ENCODE assay signal across 25 mouse cellular contexts in the genomic region with DNA sequence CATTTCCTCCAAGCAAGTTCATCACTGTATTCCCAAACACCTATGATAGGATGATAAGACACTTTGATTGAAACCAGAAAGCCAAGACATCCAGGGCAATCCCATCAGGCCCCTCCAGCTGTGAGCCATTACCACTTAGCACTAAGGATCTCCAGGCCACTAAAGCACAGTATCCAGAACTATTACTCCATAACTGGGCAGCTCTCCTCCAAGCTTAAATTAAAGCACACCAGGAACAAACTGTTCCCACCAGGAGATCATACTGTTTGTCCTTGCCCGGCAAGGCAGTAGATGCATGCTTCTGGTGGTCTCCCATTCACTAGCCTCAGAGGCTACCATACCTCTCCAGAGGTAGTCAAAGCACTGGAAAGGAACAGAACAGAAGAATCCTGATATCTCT.
DNase-seq lines count a peak whose midpoint lies in the region; ATAC-seq lines count a peak whose summit lies in the region.
"Had no signal": no experiment of that assay in that cellular context is flagged by ENCODE, and none has a peak within 500 bp of the region (broad histone marks: within the 10 kb centered on the region; RNA-seq: fewer than 3 reads in every experiment).

No protein-coding gene starts in this region.

- no peak overlapping the region for H3K4me3 ChIP-seq in heart, embryonic 11.5 days (ENCODE audit: low read depth, low read length)
- no peak overlapping the region for H3K4me3 ChIP-seq in limb, embryonic 10.5 days
- H3K4me3 ChIP-seq: embryonic facial prominence, embryonic 12.5 days; heart, embryonic 10.5 days; hindbrain, embryonic 10.5 days; hindbrain, embryonic 15.5 days; limb, embryonic 12.5 days; liver, embryonic 15.5 days; megakaryocyte, embryonic 14.5 days; midbrain, embryonic 13.5 days had no signal

- peak; percentile 34 to 61 for DNase-seq in heart, adult 18-20 months
- DNase-seq in lung, postnatal 25 days (ENCODE audit: low spot score): peak; percentile 27
- no peak for DNase-seq in lung, postnatal 4 days
- no peak for DNase-seq in limb, embryonic 10.5 days (ENCODE audit: low spot score)
- DNase-seq in skeletal muscle tissue, adult 2 months (ENCODE audit: low read depth, low spot score): peak; percentile 74
- DNase-seq: adrenal gland, postnatal 25 days; B cell, adult 2 months; cerebellum, adult 11-12 months; cerebellum, adult 9-11 months; embryo, embryonic 11 days; kidney, adult 11 months; layer of hippocampus, adult 9-11 months; thymus, adult 18-20 months; thymus, postnatal 36 days had no signal

- no peaks in the 10 kb centered on the region for H3K9me3 ChIP-seq in heart, embryonic 11.5 days (replicated peaks; ENCODE audit: control insufficient read depth, low read length)
- no peaks in the 10 kb centered on the region for H3K9me3 ChIP-seq in limb, embryonic 10.5 days (replicated peaks)
- H3K9me3 ChIP-seq: embryonic facial prominence, embryonic 12.5 days; heart, embryonic 10.5 days; hindbrain, embryonic 10.5 days; hindbrain, embryonic 15.5 days; limb, embryonic 12.5 days; liver, embryonic 15.5 days; midbrain, embryonic 13.5 days had no signal

- no peak overlapping the region for H3K27ac ChIP-seq in heart, embryonic 11.5 days (ENCODE audit: low read depth, low read length)
- 0 out of 2 replicates have a peak overlapping the region, but pooled peaks have one; percentile 11 for H3K27ac ChIP-seq in limb, embryonic 10.5 days
- H3K27ac ChIP-seq: embryonic facial prominence, embryonic 12.5 days; heart, embryonic 10.5 days; hindbrain, embryonic 10.5 days; hindbrain, embryonic 15.5 days; limb, embryonic 12.5 days; liver, embryonic 15.5 days; midbrain, embryonic 13.5 days had no signal

- H3K9ac ChIP-seq in heart, embryonic 11.5 days (ENCODE audit: low read depth, low read length): no peak overlapping the region
- H3K9ac ChIP-seq: embryonic facial prominence, embryonic 12.5 days; hindbrain, embryonic 15.5 days; limb, embryonic 12.5 days; liver, embryonic 15.5 days; midbrain, embryonic 13.5 days had no signal

- WGBS in heart, embryonic 11.5 days (ENCODE audit: insufficient replicate concordance): 65% methylated on average over 1 of the region's 1 CpGs
- WGBS in limb, embryonic 10.5 days: 86% methylated on average over 1 of the region's 1 CpGs

- no peak for ATAC-seq in heart, embryonic 11.5 days (replicated peaks; ENCODE audit: insufficient number of reproducible peaks, low FRiP score, low TSS enrichment)
- ATAC-seq: forebrain, embryonic 14.5 days; inflammation-experienced regulatory T-cells, adult 6 months; midbrain, embryonic 13.5 days had no signal

- no peaks in the 10 kb centered on the region for H3K27me3 ChIP-seq in heart, embryonic 11.5 days (ENCODE audit: control insufficient read depth, insufficient read depth, low read length)
- no peaks in the 10 kb centered on the region for H3K27me3 ChIP-seq in limb, embryonic 10.5 days (ENCODE audit: low read depth, poor library complexity, severe bottlenecking)
- H3K27me3 ChIP-seq: embryonic facial prominence, embryonic 12.5 days; hindbrain, embryonic 15.5 days; limb, embryonic 12.5 days; liver, embryonic 15.5 days; midbrain, embryonic 13.5 days had no signal

- H3K36me3 ChIP-seq in heart, embryonic 11.5 days (ENCODE audit: control insufficient read depth, insufficient read depth, low read length): no peaks in the 10 kb centered on the region
- no peaks in the 10 kb centered on the region for H3K36me3 ChIP-seq in limb, embryonic 10.5 days
- H3K36me3 ChIP-seq: embryonic facial prominence, embryonic 12.5 days; heart, embryonic 10.5 days; hindbrain, embryonic 10.5 days; hindbrain, embryonic 15.5 days; limb, embryonic 12.5 days; liver, embryonic 15.5 days; midbrain, embryonic 13.5 days had no signal

- H3K4me1 ChIP-seq in heart, embryonic 11.5 days (ENCODE audit: control insufficient read depth, insufficient read depth, low read length): no peaks in the 10 kb centered on the region
- H3K4me1 ChIP-seq in limb, embryonic 10.5 days: peaks cover 9% of the 10 kb centered on the region; the same call in 1 of the 2 replicates
- H3K4me1 ChIP-seq: heart, embryonic 10.5 days; hindbrain, embryonic 15.5 days; liver, embryonic 15.5 days; megakaryocyte, embryonic 14.5 days; midbrain, embryonic 13.5 days had no signal

- no peak overlapping the region for H3K4me2 ChIP-seq in heart, embryonic 11.5 days
- H3K4me2 ChIP-seq: embryonic facial prominence, embryonic 12.5 days; hindbrain, embryonic 15.5 days; limb, embryonic 12.5 days; liver, embryonic 15.5 days; midbrain, embryonic 13.5 days had no signal

Comparison
In these comparisons a context has a peak if more than half of its experiments do, and no peak if none do; other contexts are left out.
1. DNase-seq: peak in heart, adult 18-20 months (2 of 2), lung, postnatal 25 days (single experiment) and skeletal muscle tissue, adult 2 months (single experiment); none in lung, postnatal 4 days (0 of 2) and limb, embryonic 10.5 days (single experiment).